Mouse (Mus musculus) midbrain, embryonic 13.5 days (tissue): ENCODE measurements around the gene Ppp5c. TPM values are rescaled to one million over a fixed set of nuclear protein-coding genes. Genes with fewer than 3 reads are reported as not detected.

Experiments
- ATAC-seq: fragments of 200-750 bp; cut with Nextera tagmentation; 2 replicates; pipeline ENCODE4 v1.8.0; 2017; ENCODE audit warnings: mild to moderate bottlenecking, moderate TSS enrichment, moderate library complexity
- H3K27ac ChIP-seq: fragments of 300-500 bp; sonication (generic); 2 replicates; pipeline ENCODE4 v1.5.1; 2015; ENCODE audit warnings: inconsistent platforms, mild to moderate bottlenecking, moderate library complexity
- H3K27me3 ChIP-seq: fragments of 300-500 bp; sonication (generic); 2 replicates; pipeline ENCODE4 v1.6.1; 2015; ENCODE audit warnings: mild to moderate bottlenecking, inconsistent platforms
- H3K36me3 ChIP-seq: fragments of 300-500 bp; sonication (generic); 2 replicates; pipeline ENCODE4 v1.6.1; 2015; ENCODE audit warnings: mild to moderate bottlenecking, inconsistent platforms
- H3K4me1 ChIP-seq: fragments of 300-500 bp; sonication (generic); replicated peaks from 2 replicates; pipeline ENCODE4 v1.6.1; 2015; ENCODE audit warnings: inconsistent platforms
- H3K4me2 ChIP-seq: fragments of 300-500 bp; sonication (generic); replicated peaks from 2 replicates; pipeline ENCODE4 v1.6.1; 2015; ENCODE audit warnings: moderate library complexity, mild to moderate bottlenecking, inconsistent platforms
- H3K4me3 ChIP-seq: fragments of 300-500 bp; sonication (generic); replicated peaks from 2 replicates; pipeline ENCODE4 v1.5.1; 2015; ENCODE audit warnings: mild to moderate bottlenecking, inconsistent platforms
- H3K9ac ChIP-seq: fragments of 300-500 bp; sonication (generic); replicated peaks from 2 replicates; pipeline ENCODE4 v1.6.1; 2015; ENCODE audit warnings: mild to moderate bottlenecking, inconsistent platforms
- H3K9me3 ChIP-seq: fragments of 300-500 bp; sonication (generic); 2 replicates; pipeline ENCODE4 v1.6.1; 2016; ENCODE audit warnings: mild to moderate bottlenecking, inconsistent platforms
- WGBS: fragments of 180-500 bp; shearing (Covaris S2); methylation state at CpG from one replicate; pipeline ENCODE4 v1.1.7; 2015; 5-methylcytosine and 5-hydroxymethylcytosine counted together
- polyA plus RNA-seq: library from polyadenylated mRNA; unstranded; fragments of >200 nt; fragmentation: Nextera tagmentation; extraction: Ambion mirVana; gene quantifications from 2 replicates; pipeline ENCODE4 v1.2.1, GENCODE M21; 2015

Ppp5c gene
- polyA plus RNA-seq, 1 experiment from 2014 or later: 110 TPM

- Histone ChIP-seq H3K36me3 (no peaks in the 10 kb centered on the region), H3K4me1 (peaks cover 76% of the 10 kb centered on the region), H3K9me3 (no peaks in the 10 kb centered on the region), H3K4me3 (no peak overlapping the region), H3K9ac (no peak overlapping the region), H3K27ac (peak overlapping the region; percentile 92), H3K27me3 (no peaks in the 10 kb centered on the region), H3K4me2 (no peak overlapping the region)
- no peak for ATAC-seq
- 42% methylated on average over 3 of the region's 3 CpGs for WGBS
Observed at GRCm38 (mm10) chr7:16988405-16988804, 39.3 kb downstream of the Ppp5c start.

- no peaks in the 10 kb centered on the region for H3K27me3 ChIP-seq
- peak; percentile 62 for ATAC-seq
- no peak overlapping the region for H3K4me3 ChIP-seq
- no peaks in the 10 kb centered on the region for H3K9me3 ChIP-seq
- peaks cover 81% of the 10 kb centered on the region for H3K4me1 ChIP-seq
- H3K4me2 ChIP-seq: peak overlapping the region; percentile 34
- peak overlapping the region; percentile 92 for H3K27ac ChIP-seq
- no peaks in the 10 kb centered on the region for H3K36me3 ChIP-seq
- H3K9ac ChIP-seq: peak overlapping the region; percentile 46; the same call in 1 of the 2 replicates
- WGBS: 37% methylated on average over 7 of the region's 7 CpGs
Observed at GRCm38 (mm10) chr7:16987541-16988149, 40.1 kb downstream of the Ppp5c start.

GRCm38 (mm10) chr7:16982859-16983568, 44.7 kb downstream of the Ppp5c start, which contains the start of gene Gm42372:
Gene Gm42372, plus strand, starts transcription at chr7:16983086.
- peak within 1 kb of the TSS; percentile 74 for H3K27ac ChIP-seq
- 19% methylated on average over 26 of the region's 26 CpGs for WGBS
- no peaks in the 10 kb centered on the region for H3K27me3 ChIP-seq
- peak within 1 kb of the TSS; percentile 67 for H3K9ac ChIP-seq
- no peaks in the 10 kb centered on the region for H3K9me3 ChIP-seq
- ATAC-seq: peak; percentile 72
- no peaks in the 10 kb centered on the region for H3K36me3 ChIP-seq
- peak within 1 kb of the TSS; percentile 46 for H3K4me3 ChIP-seq
- H3K4me2 ChIP-seq: peak within 1 kb of the TSS; percentile 73
- peaks cover 63% of the 10 kb centered on the region for H3K4me1 ChIP-seq

GRCm38 (mm10) chr7:16980348-16980747, 47.4 kb downstream of the Ppp5c start:
- Histone ChIP-seq H3K4me3 (0 out of 2 replicates have a peak overlapping the region, but pooled peaks have one; percentile 13), H3K9ac (peak overlapping the region; percentile 36; the same call in 1 of the 2 replicates), H3K9me3 (no peaks in the 10 kb centered on the region), H3K27ac (peak overlapping the region; percentile 71), H3K4me2 (peak overlapping the region; percentile 39), H3K27me3 (no peaks in the 10 kb centered on the region), H3K36me3 (no peaks in the 10 kb centered on the region), H3K4me1 (peaks cover 40% of the 10 kb centered on the region)
- WGBS: 10% methylated on average over 12 of the region's 12 CpGs
- peak; percentile 49 for ATAC-seq

- ATAC-seq: no peak
- 92% methylated on average over 3 of the region's 3 CpGs for WGBS
- Histone ChIP-seq H3K4me1 (peaks cover 27% of the 10 kb centered on the region), H3K27me3 (no peaks in the 10 kb centered on the region), H3K27ac (no peak overlapping the region), H3K4me2 (no peak overlapping the region), H3K4me3 (no peak overlapping the region), H3K9ac (no peak overlapping the region), H3K9me3 (no peaks in the 10 kb centered on the region), H3K36me3 (no peaks in the 10 kb centered on the region)
Observed at GRCm38 (mm10) chr7:16978593-16978992, 49.1 kb downstream of the Ppp5c start.

GRCm38 (mm10) chr7:16978173-16978572, 49.6 kb downstream of the Ppp5c start:
- Histone ChIP-seq H3K27me3 (no peaks in the 10 kb centered on the region), H3K36me3 (no peaks in the 10 kb centered on the region), H3K9me3 (no peaks in the 10 kb centered on the region), H3K27ac (no peak overlapping the region), H3K4me2 (no peak overlapping the region), H3K4me3 (no peak overlapping the region), H3K9ac (no peak overlapping the region), H3K4me1 (peaks cover 23% of the 10 kb centered on the region)
- ATAC-seq: no peak
- 78% methylated on average over 6 of the region's 6 CpGs for WGBS

GRCm38 (mm10) chr7:16976298-16976697, 51.4 kb downstream of the Ppp5c start:
- ATAC-seq: no peak

GRCm38 (mm10) chr7:16974018-16974417, 53.7 kb downstream of the Ppp5c start:
- Histone ChIP-seq H3K4me3 (no peak overlapping the region), H3K9ac (no peak overlapping the region), H3K4me2 (no peak overlapping the region), H3K36me3 (no peaks in the 10 kb centered on the region), H3K4me1 (no peaks in the 10 kb centered on the region), H3K27ac (no peak overlapping the region), H3K9me3 (no peaks in the 10 kb centered on the region; the same call in 1 of the 2 replicates), H3K27me3 (no peaks in the 10 kb centered on the region)
- 68% methylated on average over 6 of the region's 6 CpGs for WGBS
- no peak for ATAC-seq

More at GRCm38 (mm10) chr7:16976298-16976697, 51.4 kb downstream of the Ppp5c start:
- H3K27ac ChIP-seq: no peak overlapping the region
- no peak overlapping the region for H3K9ac ChIP-seq
- H3K4me3 ChIP-seq: no peak overlapping the region
- H3K4me1 ChIP-seq: peaks cover 10% of the 10 kb centered on the region
- no peaks in the 10 kb centered on the region for H3K27me3 ChIP-seq
- no peaks in the 10 kb centered on the region for H3K9me3 ChIP-seq
- WGBS: 54% methylated on average over 8 of the region's 8 CpGs
- no peaks in the 10 kb centered on the region for H3K36me3 ChIP-seq
- no peak overlapping the region for H3K4me2 ChIP-seq

- Histone ChIP-seq H3K9me3 (no peaks in the 10 kb centered on the region; the same call in 1 of the 2 replicates), H3K4me3 (no peak overlapping the region), H3K27ac (no peak overlapping the region), H3K27me3 (no peaks in the 10 kb centered on the region), H3K36me3 (no peaks in the 10 kb centered on the region), H3K9ac (no peak overlapping the region), H3K4me1 (no peaks in the 10 kb centered on the region), H3K4me2 (no peak overlapping the region)
- WGBS: 83% methylated on average over 3 of the region's 3 CpGs
- ATAC-seq: no peak
Observed at GRCm38 (mm10) chr7:16971160-16971559, 56.6 kb downstream of the Ppp5c start.

GRCm38 (mm10) chr7:16968414-16968813, 59.3 kb downstream of the Ppp5c start:
- Histone ChIP-seq H3K9ac (no peak overlapping the region), H3K9me3 (no peaks in the 10 kb centered on the region; the same call in 1 of the 2 replicates), H3K4me3 (no peak overlapping the region), H3K4me1 (no peaks in the 10 kb centered on the region), H3K36me3 (0 out of 2 replicates have a peak, but pooled peaks cover 9% of the 10 kb centered on the region), H3K27me3 (no peaks in the 10 kb centered on the region), H3K27ac (no peak overlapping the region), H3K4me2 (no peak overlapping the region)
- ATAC-seq: no peak
- WGBS: 83% methylated on average over 6 of the region's 6 CpGs

- Histone ChIP-seq H3K9ac (no peak overlapping the region), H3K27me3 (no peaks in the 10 kb centered on the region), H3K4me1 (peaks cover 58% of the 10 kb centered on the region), H3K36me3 (peaks cover 23% of the 10 kb centered on the region), H3K9me3 (no peaks in the 10 kb centered on the region), H3K4me2 (peak overlapping the region; percentile 76), H3K27ac (0 out of 2 replicates have a peak overlapping the region, but pooled peaks have one; percentile 92), H3K4me3 (0 out of 2 replicates have a peak overlapping the region, but pooled peaks have one; percentile 7)
- WGBS: 87% methylated on average over 5 of the region's 5 CpGs
- ATAC-seq: no peak
Observed at GRCm38 (mm10) chr7:16961678-16962077, 66.0 kb downstream of the Ppp5c start.

GRCm38 (mm10) chr7:16959539-16960187, 68.1 kb downstream of the Ppp5c start, which contains the start of gene Pnmal1:
Gene Pnmal1, plus strand, starts transcription at chr7:16959679.
- H3K9me3 ChIP-seq: no peaks in the 10 kb centered on the region
- peak; percentile 97 for ATAC-seq
- 3% methylated on average over 17 of the region's 17 CpGs for WGBS
- H3K9ac ChIP-seq: peak within 1 kb of the TSS; percentile 57
- no peaks in the 10 kb centered on the region for H3K27me3 ChIP-seq
- peak within 1 kb of the TSS; percentile 76 for H3K4me2 ChIP-seq
- peak within 1 kb of the TSS; percentile 92 for H3K27ac ChIP-seq
- peak within 1 kb of the TSS; percentile 39 for H3K4me3 ChIP-seq
- peaks cover 22% of the 10 kb centered on the region for H3K36me3 ChIP-seq
- peaks cover 67% of the 10 kb centered on the region for H3K4me1 ChIP-seq
